ENCODE assay signal across 17 mouse cellular contexts in the genomic region with DNA sequence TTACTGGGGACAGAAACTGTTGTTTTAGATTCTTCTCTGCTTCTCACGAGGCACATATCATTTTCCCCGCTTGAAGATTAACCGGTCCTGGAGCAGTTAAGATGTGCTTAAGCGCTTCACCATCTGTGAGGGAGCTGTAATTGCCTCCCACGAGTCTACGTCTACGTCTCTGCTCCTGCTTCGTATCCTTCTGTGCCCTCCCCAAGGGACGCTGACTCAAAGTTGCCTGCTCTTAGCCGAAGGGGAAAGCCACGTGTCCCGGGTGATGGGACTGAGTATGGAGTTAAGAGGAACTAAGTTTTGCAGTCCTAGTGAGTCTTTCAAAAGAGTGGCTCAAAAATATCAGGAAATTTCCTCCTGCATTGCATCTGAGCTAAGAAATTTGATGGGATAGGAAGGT. TPM values are rescaled to one million over a fixed set of nuclear protein-coding genes. Genes with fewer than 3 reads are reported as not detected.
DNase-seq lines count a peak whose midpoint lies in the region; ATAC-seq lines count a peak whose summit lies in the region.
"Had no signal": no experiment of that assay in that cellular context is flagged by ENCODE, and none has a peak within 500 bp of the region (broad histone marks: within the 10 kb centered on the region; RNA-seq: fewer than 3 reads in every experiment).

No protein-coding gene starts in this region.

- peaks cover 7% of the 10 kb centered on the region; the same call in 1 of the 2 replicates for H3K9me3 ChIP-seq in hindbrain, embryonic 10.5 days
- no peaks in the 10 kb centered on the region for H3K9me3 ChIP-seq in hindbrain, embryonic 16.5 days (ENCODE audit: control insufficient read depth, low read length)
- no peaks in the 10 kb centered on the region for H3K9me3 ChIP-seq in midbrain, embryonic 14.5 days (ENCODE audit: control insufficient read depth, low read length)
- no peaks in the 10 kb centered on the region for H3K9me3 ChIP-seq in midbrain, embryonic 13.5 days
- no peaks in the 10 kb centered on the region for H3K9me3 ChIP-seq in embryonic facial prominence, embryonic 15.5 days (replicated peaks)
- H3K9me3 ChIP-seq: liver, embryonic 15.5 days; neural tube, embryonic 15.5 days had no signal

- H3K4me1 ChIP-seq in hindbrain, embryonic 10.5 days (replicated peaks), result no peaks in the 10 kb centered on the region
- H3K4me1 ChIP-seq in hindbrain, embryonic 16.5 days (ENCODE audit: control insufficient read depth, insufficient read depth, low read depth, low read length), result no peaks in the 10 kb centered on the region; the same call in 1 of the 2 replicates
- H3K4me1 ChIP-seq in midbrain, embryonic 14.5 days (ENCODE audit: control insufficient read depth, insufficient read depth, low read length), result peaks cover 3% of the 10 kb centered on the region; the same call in 1 of the 2 replicates
- H3K4me1 ChIP-seq in midbrain, embryonic 13.5 days (replicated peaks), result peaks cover 25% of the 10 kb centered on the region
- H3K4me1 ChIP-seq in embryonic facial prominence, embryonic 15.5 days, result peaks cover 13% of the 10 kb centered on the region; the same call in 1 of the 2 replicates
- H3K4me1 ChIP-seq: liver, embryonic 15.5 days had no signal

- 87% methylated on average over 12 of the region's 12 CpGs for WGBS in hindbrain, embryonic 10.5 days
- WGBS in hindbrain, embryonic 16.5 days, result 61% methylated on average over 12 of the region's 12 CpGs
- 63% methylated on average over 12 of the region's 12 CpGs for WGBS in midbrain, embryonic 14.5 days
- WGBS in midbrain, embryonic 13.5 days, result 73% methylated on average over 12 of the region's 12 CpGs
- WGBS in embryonic facial prominence, embryonic 15.5 days, result 69% methylated on average over 12 of the region's 12 CpGs

- ATAC-seq in hindbrain, embryonic 16.5 days, result no peak
- ATAC-seq in midbrain, embryonic 14.5 days (ENCODE audit: low FRiP score, low TSS enrichment), result no peak
- ATAC-seq in midbrain, embryonic 13.5 days, result no peak
- ATAC-seq in embryonic facial prominence, embryonic 15.5 days (ENCODE audit: insufficient number of reproducible peaks, low FRiP score, low TSS enrichment, low read depth), result 0 out of 2 replicates have a peak, but pooled peaks have one; percentile 36
- ATAC-seq: forebrain, embryonic 14.5 days had no signal

- no peak for DNase-seq in hindbrain, embryonic 10.5 days (ENCODE audit: low spot score)
- peak; percentile 55 for DNase-seq in midbrain, embryonic 14.5 days
- DNase-seq in right cerebral cortex, postnatal 10 days (ENCODE audit: low spot score in 2 of 2), result peak; percentile 55 to 73
- DNase-seq in lung, postnatal 36 days, result no peak
- DNase-seq: adrenal gland, adult 8-10 months; cerebellum, adult 9-10 months; gastrocnemius, postnatal 36 days; heart, postnatal 4 days; kidney, adult 9 months; lung, postnatal 14 days had no signal

- H3K9ac ChIP-seq in hindbrain, embryonic 16.5 days (ENCODE audit: low read depth, low read length), result no peak overlapping the region
- no peak overlapping the region for H3K9ac ChIP-seq in midbrain, embryonic 14.5 days (replicated peaks; ENCODE audit: low read length)
- H3K9ac ChIP-seq in midbrain, embryonic 13.5 days (replicated peaks), result no peak overlapping the region
- H3K9ac ChIP-seq in embryonic facial prominence, embryonic 15.5 days, result no peak overlapping the region
- H3K9ac ChIP-seq: liver, embryonic 15.5 days; neural tube, embryonic 15.5 days had no signal

- peaks cover 25% of the 10 kb centered on the region for H3K36me3 ChIP-seq in hindbrain, embryonic 10.5 days
- no peaks in the 10 kb centered on the region for H3K36me3 ChIP-seq in hindbrain, embryonic 16.5 days (ENCODE audit: control insufficient read depth, insufficient read depth, low read length)
- H3K36me3 ChIP-seq in midbrain, embryonic 14.5 days (ENCODE audit: control insufficient read depth, insufficient read depth, low read length), result no peaks in the 10 kb centered on the region
- peaks cover 10% of the 10 kb centered on the region for H3K36me3 ChIP-seq in midbrain, embryonic 13.5 days
- H3K36me3 ChIP-seq in embryonic facial prominence, embryonic 15.5 days, result 0 out of 2 replicates have a peak, but pooled peaks cover 25% of the 10 kb centered on the region

- H3K4me3 ChIP-seq in hindbrain, embryonic 10.5 days, result no peak overlapping the region
- H3K4me3 ChIP-seq in hindbrain, embryonic 16.5 days (ENCODE audit: low read length), result no peak overlapping the region
- no peak overlapping the region for H3K4me3 ChIP-seq in midbrain, embryonic 14.5 days (replicated peaks; ENCODE audit: low read depth, low read length)
- no peak overlapping the region for H3K4me3 ChIP-seq in midbrain, embryonic 13.5 days (replicated peaks)
- H3K4me3 ChIP-seq in embryonic facial prominence, embryonic 15.5 days (replicated peaks), result no peak overlapping the region
- H3K4me3 ChIP-seq: liver, embryonic 15.5 days; neural tube, embryonic 15.5 days had no signal

- H3K27ac ChIP-seq in hindbrain, embryonic 10.5 days, result 0 out of 2 replicates have a peak overlapping the region, but pooled peaks have one; percentile 12
- no peak overlapping the region for H3K27ac ChIP-seq in hindbrain, embryonic 16.5 days (ENCODE audit: low read depth, low read length)
- no peak overlapping the region for H3K27ac ChIP-seq in midbrain, embryonic 14.5 days (replicated peaks; ENCODE audit: low read depth, low read length)
- no peak overlapping the region for H3K27ac ChIP-seq in midbrain, embryonic 13.5 days
- no peak overlapping the region for H3K27ac ChIP-seq in embryonic facial prominence, embryonic 15.5 days (replicated peaks)
- H3K27ac ChIP-seq: liver, embryonic 15.5 days; neural tube, embryonic 15.5 days had no signal

- H3K27me3 ChIP-seq in hindbrain, embryonic 10.5 days (ENCODE audit: insufficient read depth, poor library complexity, severe bottlenecking), result no peaks in the 10 kb centered on the region
- H3K27me3 ChIP-seq in hindbrain, embryonic 16.5 days (replicated peaks; ENCODE audit: control insufficient read depth, insufficient read depth, low read length), result no peaks in the 10 kb centered on the region
- H3K27me3 ChIP-seq in midbrain, embryonic 14.5 days (ENCODE audit: control insufficient read depth, insufficient read depth, low read length), result no peaks in the 10 kb centered on the region
- H3K27me3 ChIP-seq in midbrain, embryonic 13.5 days, result no peaks in the 10 kb centered on the region
- no peaks in the 10 kb centered on the region for H3K27me3 ChIP-seq in embryonic facial prominence, embryonic 15.5 days
- H3K27me3 ChIP-seq: liver, embryonic 15.5 days; neural tube, embryonic 15.5 days had no signal

- no peak overlapping the region for H3K4me2 ChIP-seq in hindbrain, embryonic 16.5 days (ENCODE audit: low read length)
- H3K4me2 ChIP-seq in midbrain, embryonic 14.5 days (ENCODE audit: low read length), result no peak overlapping the region
- no peak overlapping the region for H3K4me2 ChIP-seq in midbrain, embryonic 13.5 days (replicated peaks)
- no peak overlapping the region for H3K4me2 ChIP-seq in embryonic facial prominence, embryonic 15.5 days (replicated peaks)
- H3K4me2 ChIP-seq: heart, embryonic 11.5 days; liver, embryonic 15.5 days; neural tube, embryonic 15.5 days had no signal

RNA-seq across cellular contexts. Expression of a gene that starts 18.3 kb away (rescaled TPM):
- polyA plus RNA-seq in hindbrain, embryonic 10.5 days (2016; fragmentation: Nextera tagmentation; extraction: Ambion mirVana), result 19.3 and 21.2 TPM in 2 replicates
- 13.7 and 14.5 TPM in 2 replicates for polyA plus RNA-seq in hindbrain, embryonic 16.5 days (2015; fragmentation: Nextera tagmentation; extraction: Ambion mirVana)
- polyA plus RNA-seq in midbrain, embryonic 14.5 days (2014; fragmentation: Nextera tagmentation; extraction: Ambion mirVana), result 13.1 and 15.6 TPM in 2 replicates
- polyA plus RNA-seq in midbrain, embryonic 13.5 days (2015; fragmentation: Nextera tagmentation; extraction: Ambion mirVana), result 14.2 and 15.1 TPM in 2 replicates
- polyA plus RNA-seq in embryonic facial prominence, embryonic 15.5 days (2015; fragmentation: Nextera tagmentation; extraction: Ambion mirVana), result 21.7 and 24.1 TPM in 2 replicates

Comparison
In these comparisons a context has a peak if more than half of its experiments do, and no peak if none do; other contexts are left out.
1. DNase-seq: peak in midbrain, embryonic 14.5 days (single experiment) and right cerebral cortex, postnatal 10 days (2 of 2); none in hindbrain, embryonic 10.5 days (single experiment) and lung, postnatal 36 days (single experiment).